Mouse (Mus musculus) cerebellum, adult 2 months (tissue): ENCODE results near the gene 4930564D02Rik. TPM values are rescaled to one million over a fixed set of nuclear protein-coding genes. Genes with fewer than 3 reads are reported as not detected.

ENCODE experiments used
- DNase-seq, 2 experiments: peaks; one replicate each; pipeline ENCODE4 v3.0.0; 2021
- H3K27ac ChIP-seq: fragments of 200-500 bp; 2 replicates; pipeline ENCODE4 v1.5.1; 2012; ENCODE audit warnings: low read length, control low read depth, inconsistent platforms; ENCODE audit not compliant: insufficient read depth
- H3K27me3 ChIP-seq: fragments of 200-500 bp; 2 replicates; pipeline ENCODE4 v1.6.1; 2012; ENCODE audit warnings: inconsistent platforms, mild to moderate bottlenecking, low read length, moderate library complexity; ENCODE audit not compliant: control insufficient read depth, insufficient read depth
- H3K4me1 ChIP-seq: fragments of 200-500 bp; 2 replicates; pipeline ENCODE4 v1.6.1; 2011; ENCODE audit warnings: low read length; ENCODE audit not compliant: control insufficient read depth, insufficient read depth
- H3K4me3 ChIP-seq: fragments of 200-500 bp; replicated peaks from 2 replicates; pipeline ENCODE3; 2011; ENCODE audit warnings: mild to moderate bottlenecking, low read depth, low read length, control low read depth; ENCODE audit not compliant: insufficient read depth
- CTCF ChIP-seq: fragments of 200-500 bp; IDR thresholded peaks from 2 replicates; pipeline ENCODE4 v1.5.1; 2011; ENCODE audit warnings: low read depth, mild to moderate bottlenecking, control low read depth, low read length, moderate library complexity, borderline replicate concordance; ENCODE audit not compliant: insufficient read depth
- POLR2A ChIP-seq: fragments of 200-500 bp; IDR thresholded peaks from 2 replicates; pipeline ENCODE4 v1.6.1; 2011; ENCODE audit warnings: low read length, control low read depth, borderline replicate concordance; ENCODE audit not compliant: insufficient read depth
- WGBS: fragments of 180-500 bp; shearing (Covaris S2); methylation state at CpG from one replicate; pipeline ENCODE4 v1.1.7; 2018; 5-methylcytosine and 5-hydroxymethylcytosine counted together
- polyA plus RNA-seq: library from polyadenylated mRNA; depleted of rRNA; stranded (reverse); fragments of >200 nt; gene quantifications from 2 replicates; pipeline ENCODE4 v1.2.3, GENCODE M21; 2012

4930564D02Rik gene
- polyA plus RNA-seq, 1 experiment = not detected

GRCm38 (mm10) chr3:105087344-105087743 lies 20.7 kb downstream of the 4930564D02Rik start:
- no peaks in the 10 kb centered on the region for H3K4me1 ChIP-seq
- WGBS = 34% methylated on average over 3 of the region's 3 CpGs
- no peak for TF ChIP-seq CTCF
- TF ChIP-seq POLR2A = no peak
- H3K27me3 ChIP-seq = no peaks in the 10 kb centered on the region
- no peak overlapping the region for H3K4me3 ChIP-seq
- H3K27ac ChIP-seq = no peak overlapping the region
- no peak for DNase-seq

DNA sequence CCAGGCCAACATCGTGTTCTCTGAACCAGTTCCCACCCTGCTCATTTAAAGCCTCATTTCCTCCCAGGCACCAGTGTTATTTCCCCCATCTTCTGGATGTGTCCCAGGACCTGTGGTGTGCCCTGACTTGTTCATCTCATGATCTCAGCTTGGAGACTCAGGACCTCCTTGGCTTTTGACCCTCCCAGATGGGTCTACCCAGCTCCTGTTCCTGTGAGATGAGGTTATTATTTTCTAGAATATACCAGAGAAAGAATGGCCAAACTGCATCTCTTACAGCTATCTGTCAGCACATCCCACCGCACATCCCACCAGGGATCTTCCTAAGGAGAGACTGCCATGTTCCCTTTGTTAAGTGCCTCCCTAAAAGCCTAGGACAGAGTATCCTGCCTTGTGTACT lies 22.0 kb downstream of the 4930564D02Rik start:
- TF ChIP-seq POLR2A = no peak
- TF ChIP-seq CTCF = no peak
- no peak overlapping the region for H3K4me3 ChIP-seq
- whole genome bisulfite sequencing = 73% methylated on average over 2 of the region's 2 CpGs
- no peak for DNase-seq
- no peaks in the 10 kb centered on the region for H3K27me3 ChIP-seq
- no peak overlapping the region for H3K27ac ChIP-seq
- no peaks in the 10 kb centered on the region for H3K4me1 ChIP-seq

DNA sequence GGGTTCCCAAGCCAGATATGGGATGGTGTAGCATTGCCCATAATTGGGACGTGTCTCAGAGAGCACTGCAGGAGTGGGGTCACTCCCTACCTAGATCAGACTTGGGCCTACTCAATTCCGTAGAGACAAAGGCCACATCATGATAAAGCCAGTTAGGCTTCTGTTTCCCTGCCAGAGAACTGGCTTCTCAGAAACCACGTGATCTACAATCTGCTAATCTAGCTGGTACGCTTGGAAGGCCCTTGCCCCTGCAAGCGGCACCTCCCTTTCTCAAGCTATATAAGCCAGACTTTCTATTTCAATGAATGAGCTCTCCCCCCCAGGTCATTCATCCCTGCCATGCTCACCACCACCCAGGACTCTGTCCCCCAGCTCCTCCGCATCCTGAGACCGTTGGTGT lies 23.5 kb downstream of the 4930564D02Rik start:
- DNase-seq = no peak
- H3K4me1 ChIP-seq = no peaks in the 10 kb centered on the region
- no peaks in the 10 kb centered on the region for H3K27me3 ChIP-seq
- 91% methylated on average over 7 of the region's 7 CpGs for WGBS
- TF ChIP-seq CTCF (no peak), POLR2A (no peak)
- H3K27ac ChIP-seq = no peak overlapping the region
- H3K4me3 ChIP-seq = no peak overlapping the region

DNA sequence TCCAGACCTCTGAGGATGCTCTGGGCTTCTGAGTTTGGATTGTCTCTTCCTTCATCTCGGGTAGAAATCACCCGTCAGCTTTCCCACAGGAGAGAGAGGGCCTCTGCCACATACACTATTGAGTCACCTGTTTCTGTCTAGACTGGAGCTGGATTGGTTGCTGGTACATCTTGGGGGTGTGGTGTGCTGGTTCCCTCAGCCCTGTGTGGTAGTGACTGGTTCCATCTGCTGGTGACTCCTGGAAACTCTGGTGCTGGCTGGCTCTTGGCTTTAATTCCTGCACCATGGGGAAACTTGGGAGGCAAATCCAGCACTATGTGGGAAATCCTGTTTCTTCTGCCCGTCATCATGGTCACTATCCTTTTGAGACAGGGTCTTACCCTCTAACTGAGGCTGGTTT lies 24.3 kb downstream of the 4930564D02Rik start:
- H3K27me3 ChIP-seq = no peaks in the 10 kb centered on the region
- no peaks in the 10 kb centered on the region for H3K4me1 ChIP-seq
- no peak for TF ChIP-seq POLR2A
- peak; percentile 49; the same call in 1 of the 2 replicates for TF ChIP-seq CTCF
- whole genome bisulfite sequencing = 54% methylated on average over 3 of the region's 3 CpGs
- no peak overlapping the region for H3K4me3 ChIP-seq
- peak; percentile 26 to 28 for DNase-seq
- no peak overlapping the region for H3K27ac ChIP-seq

- H3K4me1 ChIP-seq = no peaks in the 10 kb centered on the region
- no peaks in the 10 kb centered on the region for H3K27me3 ChIP-seq
- H3K27ac ChIP-seq = no peak overlapping the region
- no peak for TF ChIP-seq POLR2A
- no peak for TF ChIP-seq CTCF
- 69% methylated on average over 11 of the region's 11 CpGs for WGBS
- DNase-seq = no peak
- H3K4me3 ChIP-seq = no peak overlapping the region
Measured at GRCm38 (mm10) chr3:105092721-105093505, 26.3 kb downstream of the 4930564D02Rik start.

DNA sequence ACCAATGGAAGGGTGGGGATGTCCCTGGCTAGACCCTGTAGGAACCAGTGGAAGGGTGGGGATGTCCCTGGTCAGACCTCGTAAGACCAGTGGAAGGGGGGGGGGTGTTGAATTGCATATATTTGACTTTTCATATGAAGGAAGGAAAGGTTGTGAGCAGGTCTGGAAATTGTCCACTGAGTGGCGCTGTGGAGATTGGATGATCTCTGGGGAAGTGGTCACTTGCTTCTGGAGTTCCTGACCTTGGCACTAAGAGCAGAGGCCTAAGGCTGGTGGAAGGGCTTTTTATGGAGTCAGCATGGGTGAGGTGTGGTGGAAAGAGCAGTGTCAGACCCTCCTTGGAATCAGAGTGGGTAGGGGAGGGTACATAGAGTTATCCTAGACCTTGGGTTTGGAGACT lies 27.8 kb downstream of the 4930564D02Rik start:
- Histone ChIP-seq H3K4me3 (no peak overlapping the region), H3K27me3 (no peaks in the 10 kb centered on the region), H3K4me1 (no peaks in the 10 kb centered on the region), H3K27ac (no peak overlapping the region)
- TF ChIP-seq CTCF (peak; percentile 46), POLR2A (no peak)
- WGBS = 74% methylated on average over 2 of the region's 2 CpGs
- DNase-seq = no peak

GRCm38 (mm10) chr3:105095026-105095425 lies 28.4 kb downstream of the 4930564D02Rik start:
- WGBS = 32% methylated on average over 5 of the region's 5 CpGs
- Histone ChIP-seq H3K4me1 (no peaks in the 10 kb centered on the region), H3K4me3 (no peak overlapping the region), H3K27me3 (no peaks in the 10 kb centered on the region), H3K27ac (no peak overlapping the region)
- no peak for TF ChIP-seq POLR2A
- no peak for TF ChIP-seq CTCF
- DNase-seq = no peak

DNA sequence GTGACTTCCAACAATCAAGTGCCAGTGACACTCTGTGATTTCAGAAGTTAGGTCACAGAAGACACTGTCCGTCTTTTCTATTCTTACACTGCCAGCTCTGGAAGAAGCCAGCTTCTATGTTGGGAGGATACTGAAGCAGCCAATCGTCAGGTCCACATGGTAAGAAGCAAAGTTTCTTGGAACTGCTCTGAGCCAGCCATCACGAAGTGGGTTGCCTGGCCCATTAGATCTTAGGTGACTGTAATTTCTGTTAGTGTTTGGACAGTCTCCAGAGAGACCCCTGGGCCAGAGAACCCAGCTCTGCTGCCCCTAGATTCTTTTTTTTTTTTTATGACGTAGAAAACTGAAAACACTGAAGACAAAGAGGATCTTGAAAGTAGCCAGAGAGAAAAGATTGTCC lies 30.9 kb downstream of the 4930564D02Rik start:
- H3K4me1 ChIP-seq = no peaks in the 10 kb centered on the region
- no peak for TF ChIP-seq CTCF
- TF ChIP-seq POLR2A = no peak
- no peak overlapping the region for H3K27ac ChIP-seq
- no peaks in the 10 kb centered on the region for H3K27me3 ChIP-seq
- DNase-seq = no peak
- WGBS = 64% methylated on average over 4 of the region's 4 CpGs
- H3K4me3 ChIP-seq = no peak overlapping the region
